Mouse (Mus musculus): ENCODE results near the gene Fam126a. TPM values are rescaled to one million over a fixed set of nuclear protein-coding genes. Genes with fewer than 3 reads are reported as not detected.

The Fam126a gene
- polyA plus RNA-seq, 1 experiment: 6.0 TPM

DNA sequence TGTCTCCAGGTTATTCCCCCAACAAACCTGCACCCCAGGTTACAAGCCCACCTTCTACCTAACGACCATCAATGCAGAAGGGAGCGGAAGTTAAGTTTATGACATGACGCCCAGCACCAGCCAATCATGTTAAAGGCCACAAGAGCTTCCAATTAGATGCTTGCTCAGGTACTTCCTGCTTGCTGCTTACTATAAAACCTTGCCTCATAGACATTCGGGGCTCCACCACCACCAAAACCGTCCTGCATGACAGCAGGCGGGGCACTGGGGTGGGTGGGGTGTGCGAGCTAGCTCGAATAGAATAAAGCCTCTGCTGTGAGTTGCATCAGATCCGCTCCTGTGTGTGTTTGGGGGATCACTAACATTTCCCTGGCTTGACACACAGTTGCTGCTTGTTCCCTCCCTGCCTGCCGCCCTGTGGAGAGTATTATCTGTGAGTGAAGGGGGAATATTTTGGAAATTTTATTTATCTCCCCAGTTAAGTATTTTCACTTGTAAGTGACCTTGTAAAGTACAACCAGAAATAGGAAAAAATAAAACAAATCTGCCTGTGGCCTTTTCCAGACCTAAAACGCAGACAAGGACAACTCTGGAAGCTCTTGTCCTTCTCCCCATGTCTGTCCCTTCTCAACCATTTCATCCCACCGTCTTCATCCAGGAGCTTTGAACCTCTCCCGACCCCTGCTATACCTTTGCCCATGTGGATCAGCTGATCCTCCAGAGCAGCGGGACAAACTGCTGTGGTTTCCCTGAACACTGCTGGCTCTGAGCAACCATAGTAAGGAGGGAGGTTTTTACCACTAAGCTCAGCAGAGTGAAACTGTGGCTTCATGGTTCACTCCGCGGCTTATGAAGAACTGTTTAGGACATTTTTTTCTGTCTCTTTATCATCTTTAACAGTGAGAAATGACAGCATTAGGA, 21.5 kb upstream of the Fam126a start:
- no peak for DNase-seq (ENCODE audit: low read depth in 1 of 2, low spot score in 2 of 2)
- WGBS: 73% methylated on average over 16 of the region's 16 CpGs
- no peak for TF ChIP-seq CTCF (IDR thresholded peaks at IDR 0.05; ENCODE audit: extremely low read depth, insufficient read depth, insufficient read length, insufficient replicate concordance)

DNA sequence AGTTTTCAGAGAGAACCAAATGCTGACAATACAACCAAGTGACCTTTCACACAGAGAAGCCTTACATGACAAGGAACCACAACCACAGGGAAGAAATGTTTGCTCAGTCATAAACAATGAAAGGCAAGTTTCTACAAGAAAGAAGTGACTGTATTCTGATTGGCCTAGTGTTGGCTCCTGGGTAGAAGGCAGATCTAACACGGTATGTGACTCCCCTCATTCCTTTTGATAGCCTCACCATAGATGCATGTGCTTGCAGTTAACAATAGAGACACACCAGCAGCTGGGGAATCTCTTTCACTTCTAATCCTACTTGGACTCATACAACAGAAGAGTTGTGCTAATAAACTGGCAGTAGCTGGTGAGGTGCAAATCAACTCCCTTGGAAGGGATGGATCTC, 17.3 kb upstream of the Fam126a start:
- no peak for TF ChIP-seq POLR2A (IDR thresholded peaks at IDR 0.05; ENCODE audit: low read depth, low read length)
- no peak for TF ChIP-seq CTCF (IDR thresholded peaks at IDR 0.05; ENCODE audit: extremely low read depth, insufficient read depth, insufficient read length, insufficient replicate concordance)
- no peaks in the 10 kb centered on the region for H3K36me3 ChIP-seq (ENCODE audit: control insufficient read depth, insufficient read depth, low read length)
- no peaks in the 10 kb centered on the region for H3K27me3 ChIP-seq (ENCODE audit: control insufficient read depth, insufficient read depth, low read length)
- WGBS: 81% methylated on average over 1 of the region's 1 CpGs
- DNase-seq (ENCODE audit: low read depth in 1 of 2, low spot score in 2 of 2): no peak
- H3K4me1 ChIP-seq (ENCODE audit: control insufficient read depth, insufficient read depth, insufficient read length): no peaks in the 10 kb centered on the region
- no peak overlapping the region for H3K27ac ChIP-seq (ENCODE audit: insufficient read depth, low read length)
- no peak overlapping the region for H3K4me3 ChIP-seq (ENCODE audit: extremely low read depth, insufficient read depth, insufficient read length)

More for the DNA sequence above, 21.5 kb upstream of the Fam126a start:
- H3K27me3 ChIP-seq (ENCODE audit: control insufficient read depth, insufficient read depth, low read length): no peaks in the 10 kb centered on the region
- no peak overlapping the region for H3K4me3 ChIP-seq (ENCODE audit: extremely low read depth, insufficient read depth, insufficient read length)
- no peak overlapping the region; the same call in 1 of the 2 replicates for H3K27ac ChIP-seq (ENCODE audit: insufficient read depth, low read length)
- no peaks in the 10 kb centered on the region for H3K4me1 ChIP-seq (ENCODE audit: control insufficient read depth, insufficient read depth, insufficient read length)
- H3K36me3 ChIP-seq (ENCODE audit: control insufficient read depth, insufficient read depth, low read length): no peaks in the 10 kb centered on the region

GRCm38 (mm10) chr5:24047001-24047400, 16.5 kb upstream of the Fam126a start:
- no peaks in the 10 kb centered on the region for H3K4me1 ChIP-seq (ENCODE audit: control insufficient read depth, insufficient read depth, insufficient read length)
- H3K27me3 ChIP-seq (ENCODE audit: control insufficient read depth, insufficient read depth, low read length): no peaks in the 10 kb centered on the region
- no peak overlapping the region for H3K4me3 ChIP-seq (ENCODE audit: extremely low read depth, insufficient read depth, insufficient read length)
- TF ChIP-seq CTCF (IDR thresholded peaks at IDR 0.05; ENCODE audit: extremely low read depth, insufficient read depth, insufficient read length, insufficient replicate concordance): no peak
- TF ChIP-seq POLR2A (IDR thresholded peaks at IDR 0.05; ENCODE audit: low read depth, low read length): no peak
- no peak overlapping the region for H3K27ac ChIP-seq (ENCODE audit: insufficient read depth, low read length)
- DNase-seq (ENCODE audit: low read depth in 1 of 2, low spot score in 2 of 2): no peak
- 85% methylated on average over 7 of the region's 7 CpGs for WGBS
- no peaks in the 10 kb centered on the region for H3K36me3 ChIP-seq (ENCODE audit: control insufficient read depth, insufficient read depth, low read length)

DNA sequence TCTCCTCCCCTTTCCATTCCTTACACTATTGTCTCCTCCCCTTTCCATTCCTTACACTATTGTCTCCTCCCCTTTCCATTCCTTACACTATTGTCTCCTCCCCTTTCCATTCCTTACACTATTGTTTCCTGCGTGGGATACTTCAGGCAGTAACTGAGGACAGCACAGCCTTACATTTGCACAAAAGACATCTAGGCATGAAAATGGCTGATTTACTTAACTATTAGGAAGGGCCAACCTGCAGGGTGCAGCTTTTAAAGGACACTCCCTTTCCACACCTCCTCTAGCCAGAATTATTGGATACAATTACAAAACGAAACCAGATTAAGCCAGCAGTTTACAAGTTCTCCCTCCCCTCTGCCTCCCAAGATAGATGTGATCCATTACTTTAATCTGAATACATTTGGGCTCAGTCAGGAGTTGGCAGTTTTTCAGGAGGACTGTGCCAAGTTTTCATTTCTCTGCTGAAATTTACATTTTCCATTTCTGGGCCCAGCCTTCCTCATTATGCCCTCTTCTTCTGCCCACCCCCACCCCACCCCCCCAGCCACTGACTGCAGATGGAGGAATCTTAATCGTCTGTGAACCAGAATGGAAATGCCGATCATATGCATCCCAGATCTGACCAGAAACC, 15.6 kb upstream of the Fam126a start:
- H3K4me1 ChIP-seq (ENCODE audit: control insufficient read depth, insufficient read depth, insufficient read length): no peaks in the 10 kb centered on the region
- H3K36me3 ChIP-seq (ENCODE audit: control insufficient read depth, insufficient read depth, low read length): no peaks in the 10 kb centered on the region
- WGBS: 72% methylated on average over 4 of the region's 4 CpGs
- no peak overlapping the region for H3K4me3 ChIP-seq (ENCODE audit: extremely low read depth, insufficient read depth, insufficient read length)
- no peak overlapping the region for H3K27ac ChIP-seq (ENCODE audit: insufficient read depth, low read length)
- TF ChIP-seq POLR2A (IDR thresholded peaks at IDR 0.05; ENCODE audit: low read depth, low read length): no peak
- no peak for TF ChIP-seq CTCF (IDR thresholded peaks at IDR 0.05; ENCODE audit: extremely low read depth, insufficient read depth, insufficient read length, insufficient replicate concordance)
- H3K27me3 ChIP-seq (ENCODE audit: control insufficient read depth, insufficient read depth, low read length): no peaks in the 10 kb centered on the region
- DNase-seq (ENCODE audit: low read depth in 1 of 2, low spot score in 2 of 2): no peak

DNA sequence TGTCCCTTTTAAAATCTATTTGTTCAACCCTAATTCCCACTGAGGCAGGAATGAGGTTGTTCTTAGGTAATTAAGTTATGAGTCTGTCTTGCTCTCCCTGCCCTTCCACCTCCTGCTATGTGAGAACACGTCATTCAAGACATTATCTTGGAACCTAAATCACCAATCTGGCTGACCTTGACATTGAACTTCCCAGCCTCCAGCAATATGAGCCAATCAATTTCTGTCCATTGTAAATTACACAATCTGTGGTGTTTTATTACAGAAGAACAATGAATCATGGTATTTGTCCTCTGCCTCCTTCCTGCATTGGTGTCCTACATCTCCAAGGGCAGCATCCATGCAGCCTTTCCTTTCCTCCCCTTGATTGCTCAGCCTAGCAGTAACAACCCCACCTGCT, 13.9 kb upstream of the Fam126a start:
- WGBS: 95% methylated on average over 1 of the region's 1 CpGs
- H3K4me1 ChIP-seq (ENCODE audit: control insufficient read depth, insufficient read depth, insufficient read length): 0 out of 2 replicates have a peak, but pooled peaks cover 3% of the 10 kb centered on the region
- DNase-seq (ENCODE audit: low read depth in 1 of 2, low spot score in 2 of 2): no peak
- H3K4me3 ChIP-seq (ENCODE audit: extremely low read depth, insufficient read depth, insufficient read length): no peak overlapping the region
- H3K27ac ChIP-seq (ENCODE audit: insufficient read depth, low read length): no peak overlapping the region
- H3K27me3 ChIP-seq (ENCODE audit: control insufficient read depth, insufficient read depth, low read length): no peaks in the 10 kb centered on the region
- no peaks in the 10 kb centered on the region for H3K36me3 ChIP-seq (ENCODE audit: control insufficient read depth, insufficient read depth, low read length)
- TF ChIP-seq CTCF (IDR thresholded peaks at IDR 0.05; ENCODE audit: extremely low read depth, insufficient read depth, insufficient read length, insufficient replicate concordance) (no peak), POLR2A (IDR thresholded peaks at IDR 0.05; ENCODE audit: low read depth, low read length) (no peak)

DNA sequence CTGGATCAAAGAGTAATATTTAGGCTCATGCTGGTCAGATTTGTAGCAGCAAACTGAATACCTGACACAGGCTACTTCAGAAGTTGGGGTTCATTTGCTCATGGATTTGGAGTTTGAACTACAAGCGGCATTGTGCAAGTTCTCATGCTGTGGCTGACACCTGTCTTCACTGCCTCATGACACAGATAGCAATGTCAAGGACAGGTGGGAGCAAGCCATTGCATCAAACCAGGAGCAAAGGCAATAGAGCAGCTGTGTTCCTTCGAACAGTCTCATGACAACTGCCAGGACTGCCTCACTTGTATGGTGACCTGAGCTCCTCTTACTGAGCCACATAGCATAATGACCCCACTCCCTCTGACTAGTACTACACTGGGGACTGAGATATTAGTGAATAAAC, 12.9 kb upstream of the Fam126a start:
- H3K4me3 ChIP-seq (ENCODE audit: extremely low read depth, insufficient read depth, insufficient read length): no peak overlapping the region
- no peaks in the 10 kb centered on the region for H3K27me3 ChIP-seq (ENCODE audit: control insufficient read depth, insufficient read depth, low read length)
- TF ChIP-seq POLR2A (IDR thresholded peaks at IDR 0.05; ENCODE audit: low read depth, low read length) (no peak), CTCF (IDR thresholded peaks at IDR 0.05; ENCODE audit: extremely low read depth, insufficient read depth, insufficient read length, insufficient replicate concordance) (no peak)
- WGBS: 94% methylated on average over 2 of the region's 2 CpGs
- no peak for DNase-seq (ENCODE audit: low read depth in 1 of 2, low spot score in 2 of 2)
- H3K4me1 ChIP-seq (ENCODE audit: control insufficient read depth, insufficient read depth, insufficient read length): peaks cover 10% of the 10 kb centered on the region
- H3K27ac ChIP-seq (ENCODE audit: insufficient read depth, low read length): no peak overlapping the region
- H3K36me3 ChIP-seq (ENCODE audit: control insufficient read depth, insufficient read depth, low read length): no peaks in the 10 kb centered on the region

All from spleen, adult 2 months (tissue).